Mouse (Mus musculus) lung, postnatal 14 days (tissue): ENCODE data around the gene Abhd18.

ENCODE experiments used
- DNase-seq: peaks from one replicate; pipeline ENCODE4 v3.0.0; 2021

Gene Abhd18

GRCm38 (mm10) chr3:40950601-40951201 is 103.9 kb downstream of the Abhd18 start:
- peak; percentile 61 for DNase-seq

GRCm38 (mm10) chr3:40951365-40951764 is 104.6 kb downstream of the Abhd18 start:
- no peak for DNase-seq

GRCm38 (mm10) chr3:40952606-40953005 is 105.8 kb downstream of the Abhd18 start:
- DNase-seq: no peak

GRCm38 (mm10) chr3:40954792-40955191 is 108.0 kb downstream of the Abhd18 start:
- DNase-seq: no peak

- no peak for DNase-seq
These were observed 112.1 kb downstream of the Abhd18 start for GRCm38 (mm10) chr3:40958831-40959230.

GRCm38 (mm10) chr3:40980758-40981157 is 134.0 kb downstream of the Abhd18 start:
- no peak for DNase-seq

- no peak for DNase-seq
These were observed 140.8 kb downstream of the Abhd18 start for GRCm38 (mm10) chr3:40987539-40987938.
